Mouse (Mus musculus) cerebellum, adult 11-12 months (tissue): ENCODE measurements around the gene Gm2000.
"Not testable (repeated sequence)": the region's sequence is repeated elsewhere in the genome, so short reads cannot be mapped to it uniquely, and the experiment has no call there.

ENCODE experiments used
- DNase-seq: peaks from one replicate; pipeline ENCODE4 v3.0.0; 2022

The Gm2000 gene

GRCm38 (mm10) chr1:156365740-156366139 lies at the start of gene Gm2000:
Gene Gm2000 (plus strand): TSS chr1:156366040.
- DNase-seq, result no peak

- no peak for DNase-seq
Observed at GRCm38 (mm10) chr1:156323126-156323525, 42.7 kb upstream of the Gm2000 start.

- DNase-seq, result no peak
Observed at GRCm38 (mm10) chr1:156340847-156341246, 25.0 kb upstream of the Gm2000 start.

GRCm38 (mm10) chr1:156344433-156344832 lies 21.4 kb upstream of the Gm2000 start:
- no peak for DNase-seq

- no peak for DNase-seq
Observed at GRCm38 (mm10) chr1:156345633-156346032, 20.2 kb upstream of the Gm2000 start.

- no peak for DNase-seq
Observed at GRCm38 (mm10) chr1:156349031-156349430, 16.8 kb upstream of the Gm2000 start.

GRCm38 (mm10) chr1:156350441-156350840 lies 15.4 kb upstream of the Gm2000 start:
- DNase-seq, result no peak

- no peak for DNase-seq
Observed at GRCm38 (mm10) chr1:156352466-156352865, 13.4 kb upstream of the Gm2000 start.

GRCm38 (mm10) chr1:156381217-156381616 lies 15.4 kb downstream of the Gm2000 start:
- no peak for DNase-seq

- no peak for DNase-seq
Observed at GRCm38 (mm10) chr1:156386232-156386631, 20.4 kb downstream of the Gm2000 start.

- no peak for DNase-seq
Observed at GRCm38 (mm10) chr1:156386880-156387279, 21.0 kb downstream of the Gm2000 start.

- DNase-seq, result no peak
Observed at GRCm38 (mm10) chr1:156393148-156393547, 27.3 kb downstream of the Gm2000 start.

- not testable (repeated sequence) for DNase-seq
Observed at GRCm38 (mm10) chr1:156400159-156400558, 34.3 kb downstream of the Gm2000 start.

GRCm38 (mm10) chr1:156402491-156402890 lies 36.7 kb downstream of the Gm2000 start:
- no peak for DNase-seq

GRCm38 (mm10) chr1:156403251-156403650 lies 37.4 kb downstream of the Gm2000 start:
- DNase-seq, result peak; percentile 30

GRCm38 (mm10) chr1:156408004-156408403 lies 42.2 kb downstream of the Gm2000 start:
- no peak for DNase-seq

- no peak for DNase-seq
Observed at GRCm38 (mm10) chr1:156408521-156408920, 42.7 kb downstream of the Gm2000 start.
